Mouse (Mus musculus) hindbrain, embryonic 15.5 days (tissue): ENCODE results near the gene Prr5l. TPM values are rescaled to one million over a fixed set of nuclear protein-coding genes. Genes with fewer than 3 reads are reported as not detected.

Experiments
- ATAC-seq: fragments of 200-750 bp; cut with Nextera tagmentation; 2 replicates; pipeline ENCODE4 v1.8.0; 2017; ENCODE audit warnings: low read depth, moderate number of reproducible peaks, moderate TSS enrichment; ENCODE audit not compliant: low FRiP score
- H3K27ac ChIP-seq: fragments of 300-500 bp; sonication (generic); replicated peaks from 2 replicates; pipeline ENCODE4 v1.5.1; 2015; ENCODE audit warnings: mild to moderate bottlenecking, inconsistent platforms
- H3K27me3 ChIP-seq: fragments of 300-500 bp; sonication (generic); 2 replicates; pipeline ENCODE4 v1.6.1; 2015; ENCODE audit warnings: control low read depth, inconsistent platforms
- H3K36me3 ChIP-seq: fragments of 300-500 bp; sonication (generic); 2 replicates; pipeline ENCODE4 v1.6.1; 2015; ENCODE audit warnings: control low read depth, inconsistent platforms
- H3K4me1 ChIP-seq: fragments of 300-500 bp; sonication (generic); replicated peaks from 2 replicates; pipeline ENCODE4 v1.6.1; 2015; ENCODE audit warnings: control low read depth, inconsistent platforms
- H3K4me2 ChIP-seq: fragments of 300-500 bp; sonication (generic); 2 replicates; pipeline ENCODE4 v1.6.1; 2015; ENCODE audit warnings: moderate library complexity, mild to moderate bottlenecking, inconsistent platforms
- H3K4me3 ChIP-seq: fragments of 300-500 bp; sonication (generic); 2 replicates; pipeline ENCODE4 v1.5.1; 2015; ENCODE audit warnings: mild to moderate bottlenecking, inconsistent platforms
- H3K9ac ChIP-seq: fragments of 300-500 bp; sonication (generic); 2 replicates; pipeline ENCODE4 v1.6.1; 2015; ENCODE audit warnings: inconsistent platforms
- H3K9me3 ChIP-seq: fragments of 300-500 bp; sonication (generic); 2 replicates; pipeline ENCODE4 v1.6.1; 2016; ENCODE audit warnings: control low read depth, inconsistent platforms
- whole genome bisulfite sequencing: fragments of 180-500 bp; shearing (Covaris S2); methylation state at CpG from one replicate; pipeline ENCODE4 v1.1.7; 2015; 5-methylcytosine and 5-hydroxymethylcytosine counted together
- polyA plus RNA-seq: library from polyadenylated mRNA; unstranded; fragments of >200 nt; fragmentation: Nextera tagmentation; extraction: Ambion mirVana; gene quantifications from 2 replicates; pipeline ENCODE4 v1.2.1, GENCODE M21; 2015

The Prr5l gene
- polyA plus RNA-seq, 1 experiment from 2014 or later = 5.9 TPM

DNA sequence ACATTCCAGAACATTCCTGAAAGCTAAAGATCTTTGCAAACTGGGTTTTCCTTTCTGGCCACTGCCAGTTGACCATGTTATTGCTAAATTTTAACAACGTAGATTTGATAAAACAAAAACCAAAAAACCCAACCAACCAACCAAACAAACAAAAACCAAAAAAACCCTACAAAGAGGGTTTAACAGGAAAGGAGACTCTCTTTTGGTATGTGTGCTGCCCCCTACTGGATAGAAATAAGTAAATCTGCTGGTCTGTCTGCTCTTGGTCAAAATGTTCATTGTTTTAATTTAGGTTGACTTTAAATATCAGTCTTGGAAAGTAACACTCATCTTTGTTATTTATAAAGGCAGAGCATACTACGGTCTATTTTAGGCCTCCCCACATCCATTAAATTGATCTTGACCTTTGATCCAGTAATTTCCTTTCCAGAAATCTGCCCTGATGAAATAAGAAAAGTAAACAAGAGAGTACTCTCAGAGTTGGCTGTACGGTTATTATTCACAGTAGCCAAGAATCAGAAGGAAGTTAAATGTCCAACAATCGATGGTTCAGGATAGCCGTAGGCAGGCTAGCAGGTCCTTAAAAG lies 54.7 kb downstream of the Prr5l start:
- Histone ChIP-seq H3K27ac (no peak overlapping the region), H3K4me3 (no peak overlapping the region), H3K9me3 (no peaks in the 10 kb centered on the region), H3K4me1 (0 out of 2 replicates have a peak, but pooled peaks cover 5% of the 10 kb centered on the region), H3K27me3 (no peaks in the 10 kb centered on the region), H3K4me2 (no peak overlapping the region), H3K36me3 (no peaks in the 10 kb centered on the region), H3K9ac (no peak overlapping the region)
- 78% methylated on average over 5 of the region's 5 CpGs for WGBS
- ATAC-seq = no peak

DNA sequence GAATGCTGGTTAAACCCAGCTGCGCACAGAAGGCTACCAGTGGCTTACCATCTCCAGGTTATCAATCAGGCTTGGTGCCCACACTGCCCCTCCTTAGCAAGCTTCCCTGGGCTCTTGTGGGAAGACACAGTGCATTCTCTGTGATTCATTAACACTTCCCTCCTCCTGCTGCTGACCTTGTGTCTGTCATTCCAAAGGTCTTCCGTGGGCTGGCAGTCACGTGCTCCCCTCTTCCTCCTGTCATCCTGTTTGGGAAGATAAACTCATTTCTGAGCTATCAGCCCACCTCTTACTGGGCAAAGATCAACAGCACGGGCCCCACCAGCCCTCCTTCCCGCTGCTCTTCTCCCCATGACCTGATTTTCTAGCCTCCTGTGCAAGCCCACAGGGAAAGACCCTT lies 55.2 kb downstream of the Prr5l start:
- Histone ChIP-seq H3K36me3 (no peaks in the 10 kb centered on the region), H3K4me3 (no peak overlapping the region), H3K4me1 (0 out of 2 replicates have a peak, but pooled peaks cover 5% of the 10 kb centered on the region), H3K9ac (no peak overlapping the region), H3K27me3 (no peaks in the 10 kb centered on the region), H3K4me2 (no peak overlapping the region), H3K9me3 (no peaks in the 10 kb centered on the region), H3K27ac (no peak overlapping the region)
- 42% methylated on average over 5 of the region's 5 CpGs for WGBS
- ATAC-seq = no peak

DNA sequence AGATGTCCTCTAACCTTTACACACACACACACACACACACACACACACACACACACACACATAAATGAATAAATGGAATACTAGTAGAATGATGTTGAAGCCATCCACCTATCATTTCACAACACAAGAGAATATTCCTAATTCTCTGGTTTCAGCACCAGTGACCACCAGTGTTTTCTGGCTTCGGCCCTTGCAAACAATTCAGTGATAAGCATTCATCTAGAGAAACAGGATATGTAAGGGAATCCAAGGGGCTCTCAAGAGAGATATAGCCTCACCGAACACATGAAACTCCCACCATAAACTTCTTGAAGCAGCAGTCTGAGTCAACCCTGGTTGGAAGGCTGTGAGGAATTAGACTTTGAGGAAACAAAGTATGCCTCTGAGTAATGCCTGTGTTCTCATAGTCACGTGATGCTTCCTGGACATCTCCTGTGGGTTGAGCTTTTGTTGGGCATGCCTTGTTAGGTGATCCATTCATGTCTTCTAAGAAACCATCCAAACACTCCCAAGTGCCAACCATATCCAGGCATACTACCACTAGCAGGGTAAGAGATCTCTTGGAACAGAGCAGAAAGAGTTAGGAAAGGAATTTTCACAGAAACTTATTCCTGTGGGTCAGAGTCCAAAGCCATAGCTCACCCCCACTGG lies 55.8 kb downstream of the Prr5l start:
- Histone ChIP-seq H3K27me3 (no peaks in the 10 kb centered on the region), H3K9ac (no peak overlapping the region), H3K36me3 (no peaks in the 10 kb centered on the region), H3K4me2 (no peak overlapping the region), H3K4me3 (no peak overlapping the region), H3K4me1 (0 out of 2 replicates have a peak, but pooled peaks cover 5% of the 10 kb centered on the region), H3K27ac (no peak overlapping the region), H3K9me3 (no peaks in the 10 kb centered on the region)
- ATAC-seq = no peak
- WGBS = 85% methylated on average over 3 of the region's 3 CpGs

- Histone ChIP-seq H3K27ac (no peak overlapping the region), H3K4me1 (0 out of 2 replicates have a peak, but pooled peaks cover 5% of the 10 kb centered on the region), H3K36me3 (no peaks in the 10 kb centered on the region), H3K27me3 (no peaks in the 10 kb centered on the region), H3K4me3 (no peak overlapping the region), H3K9ac (no peak overlapping the region), H3K9me3 (no peaks in the 10 kb centered on the region), H3K4me2 (no peak overlapping the region)
- WGBS = 77% methylated on average over 2 of the region's 2 CpGs
- ATAC-seq = no peak
Measured at GRCm38 (mm10) chr2:101826186-101826707, 56.6 kb downstream of the Prr5l start.

- Histone ChIP-seq H3K27ac (no peak overlapping the region), H3K27me3 (no peaks in the 10 kb centered on the region), H3K4me2 (no peak overlapping the region), H3K9me3 (no peaks in the 10 kb centered on the region), H3K36me3 (no peaks in the 10 kb centered on the region), H3K4me3 (no peak overlapping the region), H3K4me1 (0 out of 2 replicates have a peak, but pooled peaks cover 5% of the 10 kb centered on the region), H3K9ac (no peak overlapping the region)
- WGBS = 87% methylated on average over 9 of the region's 9 CpGs
- ATAC-seq = no peak
Measured at GRCm38 (mm10) chr2:101825226-101826120, 57.4 kb downstream of the Prr5l start.

- 55% methylated on average over 3 of the region's 4 CpGs for WGBS
- no peaks in the 10 kb centered on the region for H3K27me3 ChIP-seq
- ATAC-seq = no peak
- no peak overlapping the region for H3K27ac ChIP-seq
- no peaks in the 10 kb centered on the region for H3K36me3 ChIP-seq
- no peaks in the 10 kb centered on the region for H3K9me3 ChIP-seq
- no peak overlapping the region for H3K4me3 ChIP-seq
- H3K9ac ChIP-seq = no peak overlapping the region
- H3K4me2 ChIP-seq = no peak overlapping the region
- 0 out of 2 replicates have a peak, but pooled peaks cover 5% of the 10 kb centered on the region for H3K4me1 ChIP-seq
Measured at GRCm38 (mm10) chr2:101823821-101824220, 59.0 kb downstream of the Prr5l start.

DNA sequence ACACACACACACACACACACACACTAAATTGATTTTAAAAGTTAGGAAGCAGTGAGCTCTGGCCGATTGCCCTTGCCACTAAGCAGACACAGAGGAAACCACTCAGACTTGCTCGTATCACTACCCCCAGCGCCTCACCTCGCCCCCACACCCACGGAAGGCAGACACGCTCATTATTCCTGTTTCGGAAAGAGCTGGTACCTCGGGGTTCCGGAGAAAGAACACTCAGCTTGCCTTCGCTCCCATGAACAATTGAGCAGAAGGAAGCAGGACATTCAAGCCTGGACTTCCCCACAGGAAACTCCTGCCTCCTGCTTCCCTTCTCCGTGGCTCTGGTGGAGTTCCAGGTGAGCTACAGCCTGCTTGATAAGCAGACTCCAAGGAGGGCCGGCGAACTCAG lies 60.0 kb downstream of the Prr5l start:
- no peak for ATAC-seq
- Histone ChIP-seq H3K4me1 (0 out of 2 replicates have a peak, but pooled peaks cover 3% of the 10 kb centered on the region), H3K27me3 (no peaks in the 10 kb centered on the region), H3K4me3 (no peak overlapping the region), H3K4me2 (no peak overlapping the region), H3K9ac (no peak overlapping the region), H3K9me3 (no peaks in the 10 kb centered on the region), H3K36me3 (no peaks in the 10 kb centered on the region), H3K27ac (no peak overlapping the region)
- 72% methylated on average over 13 of the region's 13 CpGs for WGBS

DNA sequence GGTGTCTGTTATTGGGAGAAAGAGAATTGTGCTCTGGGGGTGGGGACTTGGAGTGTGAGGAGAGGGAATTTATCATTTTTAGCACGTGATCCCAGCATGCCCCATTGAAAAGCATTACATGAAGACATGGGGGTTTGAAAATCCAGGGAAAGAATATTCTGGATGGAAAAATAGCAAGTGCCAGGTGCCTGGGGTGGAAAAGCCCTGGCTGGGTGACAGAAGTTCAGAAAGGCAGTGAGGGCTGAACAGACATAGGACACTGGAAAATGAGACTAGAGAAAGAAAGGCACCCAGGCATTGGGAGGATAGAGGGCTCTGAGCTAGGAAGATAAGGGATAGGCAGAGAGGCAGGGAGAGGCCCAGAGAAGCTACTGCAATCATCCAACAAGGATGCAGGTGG lies 62.0 kb downstream of the Prr5l start:
- no peak for ATAC-seq
- no peaks in the 10 kb centered on the region for H3K9me3 ChIP-seq
- WGBS = 52% methylated on average over 1 of the region's 1 CpGs
- no peaks in the 10 kb centered on the region for H3K36me3 ChIP-seq
- no peaks in the 10 kb centered on the region for H3K4me1 ChIP-seq
- H3K9ac ChIP-seq = no peak overlapping the region
- H3K27ac ChIP-seq = no peak overlapping the region
- no peaks in the 10 kb centered on the region for H3K27me3 ChIP-seq
- H3K4me3 ChIP-seq = no peak overlapping the region
- no peak overlapping the region for H3K4me2 ChIP-seq

GRCm38 (mm10) chr2:101818986-101819764 lies 63.7 kb downstream of the Prr5l start:
- no peak overlapping the region for H3K4me2 ChIP-seq
- H3K36me3 ChIP-seq = no peaks in the 10 kb centered on the region
- WGBS = 75% methylated on average over 7 of the region's 7 CpGs
- no peaks in the 10 kb centered on the region for H3K4me1 ChIP-seq
- no peaks in the 10 kb centered on the region for H3K27me3 ChIP-seq
- no peaks in the 10 kb centered on the region for H3K9me3 ChIP-seq
- H3K9ac ChIP-seq = no peak overlapping the region
- no peak overlapping the region for H3K4me3 ChIP-seq
- ATAC-seq = no peak
- no peak overlapping the region for H3K27ac ChIP-seq

GRCm38 (mm10) chr2:101816646-101817308 lies 66.0 kb downstream of the Prr5l start:
- WGBS = 80% methylated on average over 3 of the region's 3 CpGs

More at GRCm38 (mm10) chr2:101816646-101817308, 66.0 kb downstream of the Prr5l start:
- no peaks in the 10 kb centered on the region for H3K4me1 ChIP-seq
- no peak overlapping the region for H3K27ac ChIP-seq
- H3K9ac ChIP-seq = no peak overlapping the region
- no peaks in the 10 kb centered on the region for H3K9me3 ChIP-seq
- H3K27me3 ChIP-seq = no peaks in the 10 kb centered on the region
- H3K4me3 ChIP-seq = no peak overlapping the region
- no peak for ATAC-seq
- no peak overlapping the region for H3K4me2 ChIP-seq
- H3K36me3 ChIP-seq = no peaks in the 10 kb centered on the region
